Mouse (Mus musculus): ENCODE results near the gene Kcnh2.

GRCm38 (mm10) chr5:24369767-24370166 lies 18.4 kb upstream of the Kcnh2 start:
- TF ChIP-seq CTCF (IDR thresholded peaks at IDR 0.05 in 2 of 3, conservative IDR thresholded peaks at IDR 0.05 in 1 of 3; ENCODE audit: control insufficient read depth in 1 of 3, insufficient read depth in 1 of 3, low read depth in 2 of 3, low read length in 3 of 3, poor library complexity in 1 of 3, severe bottlenecking in 1 of 3) (no peak), MEF2A (IDR thresholded peaks at IDR 0.05; ENCODE audit: extremely low read depth, insufficient replicate concordance, low read depth, low read length, poor library complexity, severe bottlenecking) (no peak), ZC3H11A (IDR thresholded peaks at IDR 0.05; ENCODE audit: low read depth, low read length) (no peak), CHD1 (IDR thresholded peaks at IDR 0.05; ENCODE audit: low read depth, low read length) (no peak), MXI1 (IDR thresholded peaks at IDR 0.05; ENCODE audit: low read depth, low read length) (no peak), TAL1 (IDR thresholded peaks at IDR 0.05; ENCODE audit: low read length) (no peak), POLR2A (IDR thresholded peaks at IDR 0.05; ENCODE audit: control insufficient read depth in 1 of 2, insufficient read depth in 1 of 2, low read depth in 1 of 2, low read length in 2 of 2, poor library complexity in 1 of 2) (no peak), USF1 (IDR thresholded peaks at IDR 0.05; ENCODE audit: low read depth, low read length) (no peak), EP300 (IDR thresholded peaks at IDR 0.05; ENCODE audit: low read depth in 1 of 2, low read length in 2 of 2) (no peak), POLR2AphosphoS5 (IDR thresholded peaks at IDR 0.05; ENCODE audit: borderline replicate concordance, low read depth, low read length) (no peak), E2F4 (IDR thresholded peaks at IDR 0.05; ENCODE audit: borderline replicate concordance, low read depth, low read length) (no peak)
